Mouse (Mus musculus): ENCODE measurements around the gene Atp8a2. TPM values are rescaled to one million over a fixed set of nuclear protein-coding genes. Genes with fewer than 3 reads are reported as not detected.
"Not testable (repeated sequence)": the region's sequence is repeated elsewhere in the genome, so short reads cannot be mapped to it uniquely, and the experiment has no call there.

The Atp8a2 gene
- polyA plus RNA-seq, 1 experiment from 2014 or later, result 23.8 TPM

DNA sequence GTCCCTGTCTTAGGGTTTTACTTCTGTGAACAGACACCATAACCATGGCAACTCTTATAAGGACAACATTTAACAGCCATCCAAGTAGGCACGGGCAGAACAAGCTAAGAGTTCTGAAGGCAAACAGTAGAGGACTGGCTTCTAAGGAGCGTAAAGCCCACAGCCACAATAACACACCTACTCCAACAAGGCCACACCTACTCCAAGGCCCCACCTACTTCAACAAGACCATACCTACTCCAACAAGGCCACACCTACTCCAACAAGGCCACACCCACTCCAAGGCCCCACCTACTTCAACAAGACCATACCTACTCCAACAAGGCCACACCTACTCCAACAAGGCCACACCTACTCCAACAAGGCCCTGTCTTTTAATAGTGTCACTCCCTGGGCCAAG lies 386.7 kb downstream of the Atp8a2 start:
- H3K4me2 ChIP-seq (replicated peaks); H3K27ac ChIP-seq; H3K9me3 ChIP-seq; H3K4me3 ChIP-seq; ATAC-seq (ENCODE audit: low FRiP score, low read depth); H3K27me3 ChIP-seq (replicated peaks); H3K36me3 ChIP-seq; H3K9ac ChIP-seq; H3K4me1 ChIP-seq: not testable (repeated sequence)
- WGBS, result 91% methylated on average over 2 of the region's 2 CpGs

GRCm38 (mm10) chr14:59809790-59810189 lies 387.2 kb downstream of the Atp8a2 start:
- H3K4me2 ChIP-seq (replicated peaks), result no peak overlapping the region
- WGBS, result 58% methylated on average over 4 of the region's 4 CpGs
- ATAC-seq (ENCODE audit: low FRiP score, low read depth), result no peak

DNA sequence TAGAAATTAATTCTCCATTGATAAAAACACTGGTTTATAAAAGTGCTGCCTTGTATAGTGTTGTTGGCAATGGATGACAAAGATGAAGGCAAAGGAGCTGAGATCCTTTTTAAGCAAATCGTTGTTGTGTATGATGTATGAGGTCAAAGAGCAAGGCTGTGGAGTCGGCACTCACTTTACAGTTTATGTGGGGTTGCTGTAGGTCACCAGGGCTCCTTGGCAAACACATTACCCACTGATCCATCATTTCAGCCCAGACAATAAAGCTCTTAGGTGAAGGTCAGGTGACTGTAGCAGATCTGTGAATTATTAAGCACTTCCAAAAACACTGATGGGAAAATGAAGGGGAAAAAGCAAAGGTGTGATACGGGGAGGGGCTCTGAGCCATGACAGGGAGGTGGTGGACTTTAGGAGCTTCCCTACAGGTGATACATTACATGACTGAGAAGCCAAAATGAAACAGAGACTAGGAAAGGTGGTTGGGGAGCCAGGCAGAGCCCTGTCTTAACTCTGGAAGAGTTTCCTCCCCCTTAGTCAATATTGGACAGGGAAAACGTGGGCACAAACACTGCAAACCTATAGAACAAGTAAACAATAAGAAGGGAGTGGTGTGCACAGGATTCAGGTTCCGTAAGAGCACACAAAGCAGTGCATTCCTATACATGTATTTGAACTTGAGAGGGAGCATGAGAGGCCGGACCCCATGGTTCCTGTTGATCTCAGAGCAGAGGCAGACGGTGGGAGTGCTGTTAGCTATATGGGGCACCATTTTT lies 389.3 kb downstream of the Atp8a2 start:
- no peak overlapping the region for H3K4me3 ChIP-seq
- no peaks in the 10 kb centered on the region for H3K36me3 ChIP-seq
- peaks cover 4% of the 10 kb centered on the region; the same call in 1 of the 2 replicates for H3K9me3 ChIP-seq
- H3K9ac ChIP-seq, result no peak overlapping the region
- no peak for ATAC-seq (ENCODE audit: low FRiP score, low read depth)
- H3K4me2 ChIP-seq (replicated peaks), result no peak overlapping the region
- H3K4me1 ChIP-seq, result no peaks in the 10 kb centered on the region
- no peak overlapping the region for H3K27ac ChIP-seq
- 72% methylated on average over 7 of the region's 7 CpGs for WGBS
- H3K27me3 ChIP-seq (replicated peaks), result no peaks in the 10 kb centered on the region

More at GRCm38 (mm10) chr14:59809790-59810189, 387.2 kb downstream of the Atp8a2 start:
- no peaks in the 10 kb centered on the region for H3K27me3 ChIP-seq (replicated peaks)
- H3K36me3 ChIP-seq, result no peaks in the 10 kb centered on the region
- H3K9ac ChIP-seq, result no peak overlapping the region
- no peaks in the 10 kb centered on the region for H3K9me3 ChIP-seq
- no peak overlapping the region for H3K27ac ChIP-seq
- no peak overlapping the region for H3K4me3 ChIP-seq
- H3K4me1 ChIP-seq, result no peaks in the 10 kb centered on the region

DNA sequence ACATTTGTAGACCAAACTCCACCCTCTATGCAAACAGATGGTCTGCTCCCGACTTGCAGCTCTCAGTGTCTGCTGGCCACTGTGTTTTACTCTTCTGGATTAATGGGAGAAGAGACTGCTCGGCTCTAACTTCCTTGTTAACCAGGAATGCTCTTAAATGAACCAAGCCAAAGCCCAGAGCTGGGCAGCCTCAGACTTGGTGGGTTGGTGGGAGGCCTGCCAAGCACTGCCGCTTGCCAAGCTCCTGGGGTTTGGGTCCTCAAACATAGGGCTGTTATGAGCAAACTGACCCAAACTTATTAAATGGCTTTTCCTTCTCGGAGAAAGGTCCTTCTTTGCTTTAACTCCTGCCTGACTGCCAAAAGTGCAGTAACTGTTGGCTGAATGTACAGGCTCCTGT lies 390.1 kb downstream of the Atp8a2 start:
- Histone ChIP-seq H3K36me3 (no peaks in the 10 kb centered on the region), H3K9me3 (peaks cover 4% of the 10 kb centered on the region; the same call in 1 of the 2 replicates), H3K4me1 (no peaks in the 10 kb centered on the region), H3K4me2 (replicated peaks) (no peak overlapping the region), H3K4me3 (no peak overlapping the region), H3K27ac (no peak overlapping the region), H3K27me3 (replicated peaks) (no peaks in the 10 kb centered on the region), H3K9ac (no peak overlapping the region)
- no peak for ATAC-seq (ENCODE audit: low FRiP score, low read depth)
- WGBS, result 56% methylated on average over 4 of the region's 4 CpGs

DNA sequence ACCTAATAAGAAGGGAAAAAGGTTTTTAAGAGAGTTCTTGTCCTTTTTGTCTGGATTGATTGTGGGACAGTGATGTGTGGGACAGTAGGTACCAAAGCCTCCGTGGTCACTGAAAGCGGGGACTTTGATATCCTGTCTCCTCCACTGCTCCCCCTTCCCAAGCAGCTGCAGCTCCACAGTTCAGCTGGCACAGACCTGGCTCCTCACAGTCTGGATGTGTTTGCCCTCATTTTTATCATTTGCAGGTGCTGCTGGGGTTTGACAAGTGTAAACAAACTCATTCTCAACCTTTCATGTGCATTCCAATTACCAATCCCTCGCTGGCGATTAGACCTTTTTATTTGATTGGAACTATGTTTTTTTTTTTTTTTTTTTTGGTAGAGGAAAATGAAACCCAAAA lies 390.8 kb downstream of the Atp8a2 start:
- H3K36me3 ChIP-seq, result no peaks in the 10 kb centered on the region
- no peak overlapping the region for H3K9ac ChIP-seq
- H3K27ac ChIP-seq, result no peak overlapping the region
- H3K27me3 ChIP-seq (replicated peaks), result no peaks in the 10 kb centered on the region
- WGBS, result 74% methylated on average over 4 of the region's 4 CpGs
- ATAC-seq (ENCODE audit: low FRiP score, low read depth), result no peak
- no peak overlapping the region for H3K4me3 ChIP-seq
- no peak overlapping the region for H3K4me2 ChIP-seq (replicated peaks)
- peaks cover 4% of the 10 kb centered on the region; the same call in 1 of the 2 replicates for H3K9me3 ChIP-seq
- H3K4me1 ChIP-seq, result no peaks in the 10 kb centered on the region

DNA sequence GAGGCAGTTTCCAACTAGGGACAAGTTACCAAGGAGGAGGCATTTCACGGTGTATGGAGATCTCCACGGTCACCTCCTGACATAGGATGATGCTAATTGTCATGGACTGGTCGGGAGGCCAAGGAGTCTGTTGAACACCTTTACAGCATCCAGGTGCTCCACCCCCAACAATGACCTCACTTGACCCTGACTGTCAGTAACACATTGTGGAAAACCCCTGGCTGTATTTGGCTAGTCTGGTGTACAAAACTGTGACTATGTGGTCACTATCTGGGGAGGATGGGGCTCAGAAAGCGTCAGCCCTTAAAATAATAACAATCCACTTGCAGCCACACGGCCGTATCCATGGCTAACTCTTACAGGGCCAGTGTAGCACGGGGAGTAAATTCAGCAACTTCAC lies 391.3 kb downstream of the Atp8a2 start:
- H3K9ac ChIP-seq, result no peak overlapping the region
- ATAC-seq (ENCODE audit: low FRiP score, low read depth), result no peak
- no peak overlapping the region for H3K4me3 ChIP-seq
- no peaks in the 10 kb centered on the region for H3K4me1 ChIP-seq
- no peaks in the 10 kb centered on the region for H3K27me3 ChIP-seq (replicated peaks)
- no peak overlapping the region for H3K4me2 ChIP-seq (replicated peaks)
- H3K36me3 ChIP-seq, result no peaks in the 10 kb centered on the region
- peaks cover 4% of the 10 kb centered on the region; the same call in 1 of the 2 replicates for H3K9me3 ChIP-seq
- no peak overlapping the region for H3K27ac ChIP-seq
- WGBS, result 70% methylated on average over 7 of the region's 7 CpGs

GRCm38 (mm10) chr14:59801961-59802599 lies 394.9 kb downstream of the Atp8a2 start:
- Histone ChIP-seq H3K4me2 (replicated peaks) (no peak overlapping the region), H3K9ac (no peak overlapping the region), H3K4me1 (no peaks in the 10 kb centered on the region), H3K27ac (no peak overlapping the region), H3K36me3 (no peaks in the 10 kb centered on the region), H3K4me3 (no peak overlapping the region), H3K27me3 (replicated peaks) (no peaks in the 10 kb centered on the region), H3K9me3 (peaks cover 4% of the 10 kb centered on the region; the same call in 1 of the 2 replicates)
- ATAC-seq (ENCODE audit: low FRiP score, low read depth), result no peak
- 70% methylated on average over 8 of the region's 8 CpGs for WGBS

DNA sequence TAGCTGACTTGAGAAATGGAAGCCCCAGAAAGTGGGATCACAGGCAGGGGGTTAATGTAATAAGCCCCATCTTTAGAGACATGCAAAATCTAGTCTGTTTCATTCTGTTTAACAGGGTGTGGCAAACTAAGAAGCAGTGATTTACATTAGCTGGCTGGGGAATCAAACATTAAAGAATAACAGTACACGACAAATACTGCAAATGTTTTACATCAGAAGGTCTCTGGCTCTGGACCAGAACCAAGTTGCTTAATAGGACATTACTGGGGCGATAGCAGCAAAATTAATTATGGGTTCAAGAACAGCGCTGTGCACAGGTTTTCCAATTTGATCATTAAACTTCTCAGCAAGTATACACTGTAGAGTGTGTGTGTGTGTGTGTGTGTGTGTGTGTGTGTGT lies 397.5 kb downstream of the Atp8a2 start:
- H3K4me3 ChIP-seq, result no peak overlapping the region
- H3K4me1 ChIP-seq, result no peaks in the 10 kb centered on the region
- ATAC-seq (ENCODE audit: low FRiP score, low read depth), result no peak
- H3K27ac ChIP-seq, result no peak overlapping the region
- no peak overlapping the region for H3K4me2 ChIP-seq (replicated peaks)
- H3K9ac ChIP-seq, result no peak overlapping the region
- peaks cover 4% of the 10 kb centered on the region; the same call in 1 of the 2 replicates for H3K9me3 ChIP-seq
- H3K36me3 ChIP-seq, result no peaks in the 10 kb centered on the region
- H3K27me3 ChIP-seq (replicated peaks), result no peaks in the 10 kb centered on the region
- 92% methylated on average over 3 of the region's 3 CpGs for WGBS

GRCm38 (mm10) chr14:59793841-59794240 lies 403.1 kb downstream of the Atp8a2 start:
- Histone ChIP-seq H3K36me3 (no peaks in the 10 kb centered on the region), H3K4me1 (no peaks in the 10 kb centered on the region), H3K27ac (no peak overlapping the region), H3K27me3 (replicated peaks) (no peaks in the 10 kb centered on the region), H3K9me3 (no peaks in the 10 kb centered on the region), H3K4me2 (replicated peaks) (no peak overlapping the region), H3K9ac (no peak overlapping the region), H3K4me3 (no peak overlapping the region)
- 36% methylated on average over 10 of the region's 10 CpGs for WGBS
- no peak for ATAC-seq (ENCODE audit: low FRiP score, low read depth)

- Histone ChIP-seq H3K4me2 (replicated peaks) (no peak overlapping the region), H3K27me3 (replicated peaks) (no peaks in the 10 kb centered on the region), H3K9me3 (0 out of 2 replicates have a peak, but pooled peaks cover 5% of the 10 kb centered on the region), H3K4me3 (no peak overlapping the region), H3K27ac (no peak overlapping the region), H3K9ac (no peak overlapping the region), H3K4me1 (no peaks in the 10 kb centered on the region), H3K36me3 (no peaks in the 10 kb centered on the region)
- WGBS, result 83% methylated on average over 11 of the region's 11 CpGs
- ATAC-seq (ENCODE audit: low FRiP score, low read depth), result no peak
Measured at GRCm38 (mm10) chr14:59783348-59784341, 413.3 kb downstream of the Atp8a2 start.

GRCm38 (mm10) chr14:59780391-59780790 lies 416.6 kb downstream of the Atp8a2 start:
- H3K27ac ChIP-seq, result no peak overlapping the region
- ATAC-seq (ENCODE audit: low FRiP score, low read depth), result no peak
- H3K4me1 ChIP-seq, result no peaks in the 10 kb centered on the region
- WGBS, result 79% methylated on average over 9 of the region's 9 CpGs
- no peaks in the 10 kb centered on the region for H3K36me3 ChIP-seq
- H3K4me3 ChIP-seq, result no peak overlapping the region
- H3K4me2 ChIP-seq (replicated peaks), result no peak overlapping the region
- H3K9ac ChIP-seq, result no peak overlapping the region
- no peaks in the 10 kb centered on the region for H3K27me3 ChIP-seq (replicated peaks)
- 0 out of 2 replicates have a peak, but pooled peaks cover 5% of the 10 kb centered on the region for H3K9me3 ChIP-seq

- Histone ChIP-seq H3K9me3 (no peaks in the 10 kb centered on the region), H3K9ac (no peak overlapping the region), H3K4me2 (replicated peaks) (no peak overlapping the region), H3K4me1 (no peaks in the 10 kb centered on the region), H3K4me3 (no peak overlapping the region), H3K36me3 (no peaks in the 10 kb centered on the region), H3K27me3 (replicated peaks) (0 out of 2 replicates have a peak, but pooled peaks cover 6% of the 10 kb centered on the region), H3K27ac (no peak overlapping the region)
- WGBS, result 38% methylated on average over 3 of the region's 3 CpGs
- ATAC-seq (ENCODE audit: low FRiP score, low read depth), result no peak
Measured at GRCm38 (mm10) chr14:59762227-59762626, 434.8 kb downstream of the Atp8a2 start.

Measured in neural tube, embryonic 12.5 days (tissue).